Mouse (Mus musculus): Measurements from ENCODE around the gene Klhl20. TPM values are rescaled to one million over a fixed set of nuclear protein-coding genes. Genes with fewer than 3 reads are reported as not detected.
"Not testable (repeated sequence)": the region's sequence is repeated elsewhere in the genome, so short reads cannot be mapped to it uniquely, and the experiment has no call there.

Klhl20 gene
- polyA plus RNA-seq (2015; fragmentation: Nextera tagmentation; extraction: Ambion mirVana) = 15.4 and 15.8 TPM in 2 replicates

GRCm38 (mm10) chr1:161130726-161131664, at the start of gene Klhl20:
TSS of gene Klhl20 (minus strand) at chr1:161131511.
- Histone ChIP-seq H3K36me3 (ENCODE audit: control insufficient read depth, insufficient read depth, low read length) (no peaks in the 10 kb centered on the region), H3K27ac (ENCODE audit: low read length) (peak within 1 kb of the TSS; percentile 83), H3K4me3 (ENCODE audit: low read length) (peak within 1 kb of the TSS; percentile 78), H3K9ac (ENCODE audit: low read length) (peak within 1 kb of the TSS; percentile 89), H3K27me3 (ENCODE audit: control insufficient read depth, insufficient read depth, low read depth, low read length) (no peaks in the 10 kb centered on the region), H3K4me2 (ENCODE audit: low read depth, low read length) (peak within 1 kb of the TSS; percentile 82), H3K4me1 (replicated peaks; ENCODE audit: control insufficient read depth, insufficient read depth, low read length) (peaks cover 8% of the 10 kb centered on the region), H3K9me3 (ENCODE audit: control insufficient read depth, low read length) (no peaks in the 10 kb centered on the region)
- 1% methylated on average over 41 of the region's 41 CpGs for WGBS
- peak; percentile 97 for ATAC-seq (ENCODE audit: low read depth)

DNA sequence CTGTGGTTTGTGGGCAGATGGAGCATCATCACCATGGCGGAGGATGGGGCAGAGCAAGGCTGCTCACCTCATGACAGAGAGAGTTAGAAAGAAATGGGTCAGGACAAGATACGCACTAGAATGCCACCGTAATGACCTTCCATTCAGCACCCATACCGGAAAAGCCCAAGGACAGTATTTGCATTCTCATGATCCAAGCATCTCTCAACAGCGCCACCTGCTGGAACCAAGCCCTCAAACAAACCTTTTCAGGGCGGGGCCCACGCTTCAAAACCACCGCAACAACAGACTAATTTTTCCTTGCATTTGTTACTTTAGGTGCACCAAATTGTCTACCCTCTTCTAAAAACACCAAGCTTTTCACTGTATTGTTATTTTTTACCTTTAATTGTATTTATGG, 49.4 kb upstream of the Klhl20 start:
- ATAC-seq (ENCODE audit: low read depth) = no peak
- no peak overlapping the region for H3K27ac ChIP-seq (ENCODE audit: low read length)

GRCm38 (mm10) chr1:161170651-161171050, 39.3 kb upstream of the Klhl20 start:
- no peaks in the 10 kb centered on the region for H3K36me3 ChIP-seq (ENCODE audit: control insufficient read depth, insufficient read depth, low read length)
- H3K27me3 ChIP-seq (ENCODE audit: control insufficient read depth, insufficient read depth, low read depth, low read length) = peaks cover 12% of the 10 kb centered on the region

More for the DNA sequence above, 49.4 kb upstream of the Klhl20 start:
- Histone ChIP-seq H3K27me3 (ENCODE audit: control insufficient read depth, insufficient read depth, low read depth, low read length) (no peaks in the 10 kb centered on the region), H3K9me3 (ENCODE audit: control insufficient read depth, low read length) (peaks cover 7% of the 10 kb centered on the region), H3K4me2 (ENCODE audit: low read depth, low read length) (no peak overlapping the region), H3K4me1 (replicated peaks; ENCODE audit: control insufficient read depth, insufficient read depth, low read length) (no peaks in the 10 kb centered on the region), H3K9ac (ENCODE audit: low read length) (no peak overlapping the region), H3K36me3 (ENCODE audit: control insufficient read depth, insufficient read depth, low read length) (no peaks in the 10 kb centered on the region), H3K4me3 (ENCODE audit: low read length) (no peak overlapping the region)
- 54% methylated on average over 8 of the region's 8 CpGs for WGBS

DNA sequence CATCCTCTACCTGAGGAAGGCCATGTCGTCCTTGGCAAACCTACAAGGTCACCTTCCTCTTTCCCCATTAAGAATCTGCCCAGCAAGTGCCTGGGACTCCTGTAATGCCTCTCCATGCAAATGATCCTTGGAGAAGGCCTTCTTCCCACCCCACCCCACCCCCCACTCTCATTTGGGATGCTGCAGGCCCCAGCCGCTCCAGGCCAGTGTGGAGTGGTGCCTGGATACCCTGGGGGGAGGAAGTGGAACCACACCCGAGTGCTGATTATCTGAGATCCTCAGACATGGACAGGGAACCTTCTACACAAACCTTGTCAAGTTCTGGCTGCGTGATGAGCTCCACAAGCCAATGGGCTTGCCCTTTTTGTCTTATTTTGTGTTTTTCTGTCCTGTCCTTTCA, 29.0 kb upstream of the Klhl20 start:
- WGBS = 54% methylated on average over 4 of the region's 4 CpGs
- no peak overlapping the region for H3K4me2 ChIP-seq (ENCODE audit: low read depth, low read length)
- H3K4me1 ChIP-seq (replicated peaks; ENCODE audit: control insufficient read depth, insufficient read depth, low read length) = no peaks in the 10 kb centered on the region
- H3K9me3 ChIP-seq (ENCODE audit: control insufficient read depth, low read length) = 0 out of 2 replicates have a peak, but pooled peaks cover 2% of the 10 kb centered on the region
- H3K36me3 ChIP-seq (ENCODE audit: control insufficient read depth, insufficient read depth, low read length) = no peaks in the 10 kb centered on the region
- no peaks in the 10 kb centered on the region for H3K27me3 ChIP-seq (ENCODE audit: control insufficient read depth, insufficient read depth, low read depth, low read length)
- H3K4me3 ChIP-seq (ENCODE audit: low read length) = no peak overlapping the region
- ATAC-seq (ENCODE audit: low read depth) = no peak
- no peak overlapping the region for H3K9ac ChIP-seq (ENCODE audit: low read length)
- no peak overlapping the region for H3K27ac ChIP-seq (ENCODE audit: low read length)

More at GRCm38 (mm10) chr1:161170651-161171050, 39.3 kb upstream of the Klhl20 start:
- Histone ChIP-seq H3K9me3 (ENCODE audit: control insufficient read depth, low read length) (no peaks in the 10 kb centered on the region), H3K4me1 (replicated peaks; ENCODE audit: control insufficient read depth, insufficient read depth, low read length) (no peaks in the 10 kb centered on the region; the same call in 1 of the 2 replicates), H3K4me2 (ENCODE audit: low read depth, low read length) (peak overlapping the region; percentile 80), H3K4me3 (ENCODE audit: low read length) (peak overlapping the region; percentile 60), H3K9ac (ENCODE audit: low read length) (peak overlapping the region; percentile 64), H3K27ac (ENCODE audit: low read length) (no peak overlapping the region)
- under 1% methylated on average over 37 of the region's 40 CpGs for WGBS
- peak; percentile 91 for ATAC-seq (ENCODE audit: low read depth)

- no peak within 1 kb of the TSS for H3K4me3 ChIP-seq (ENCODE audit: low read length)
- H3K27me3 ChIP-seq (ENCODE audit: control insufficient read depth, insufficient read depth, low read depth, low read length) = no peaks in the 10 kb centered on the region
- H3K9ac ChIP-seq (ENCODE audit: low read length) = no peak within 1 kb of the TSS
- 0 out of 2 replicates have a peak, but pooled peaks cover 2% of the 10 kb centered on the region for H3K9me3 ChIP-seq (ENCODE audit: control insufficient read depth, low read length)
- H3K4me1 ChIP-seq (replicated peaks; ENCODE audit: control insufficient read depth, insufficient read depth, low read length) = no peaks in the 10 kb centered on the region
- 74% methylated on average over 3 of the region's 3 CpGs for WGBS
- ATAC-seq (ENCODE audit: low read depth) = no peak
- no peak within 1 kb of the TSS for H3K4me2 ChIP-seq (ENCODE audit: low read depth, low read length)
- no peak within 1 kb of the TSS for H3K27ac ChIP-seq (ENCODE audit: low read length)
- no peaks in the 10 kb centered on the region for H3K36me3 ChIP-seq (ENCODE audit: control insufficient read depth, insufficient read depth, low read length)
Measured at GRCm38 (mm10) chr1:161159214-161159613, 27.9 kb upstream of the Klhl20 start, which contains the start of gene Tex50. TSS of gene Tex50 (minus strand) at chr1:161159314.

- Histone ChIP-seq H3K4me2 (ENCODE audit: low read depth, low read length) (no peak overlapping the region), H3K4me1 (replicated peaks; ENCODE audit: control insufficient read depth, insufficient read depth, low read length) (no peaks in the 10 kb centered on the region), H3K27me3 (ENCODE audit: control insufficient read depth, insufficient read depth, low read depth, low read length) (no peaks in the 10 kb centered on the region), H3K9ac (ENCODE audit: low read length) (no peak overlapping the region), H3K36me3 (ENCODE audit: control insufficient read depth, insufficient read depth, low read length) (no peaks in the 10 kb centered on the region), H3K27ac (ENCODE audit: low read length) (no peak overlapping the region), H3K9me3 (ENCODE audit: control insufficient read depth, low read length) (no peaks in the 10 kb centered on the region), H3K4me3 (ENCODE audit: low read length) (no peak overlapping the region)
- 78% methylated on average over 10 of the region's 10 CpGs for WGBS
- no peak for ATAC-seq (ENCODE audit: low read depth)
Measured at GRCm38 (mm10) chr1:161156546-161156945, 25.2 kb upstream of the Klhl20 start.

GRCm38 (mm10) chr1:161151098-161151497, 19.8 kb upstream of the Klhl20 start:
- no peak overlapping the region for H3K4me3 ChIP-seq (ENCODE audit: low read length)
- H3K36me3 ChIP-seq (ENCODE audit: control insufficient read depth, insufficient read depth, low read length) = no peaks in the 10 kb centered on the region
- H3K27me3 ChIP-seq (ENCODE audit: control insufficient read depth, insufficient read depth, low read depth, low read length) = no peaks in the 10 kb centered on the region
- WGBS = 58% methylated on average over 6 of the region's 6 CpGs
- no peak overlapping the region for H3K27ac ChIP-seq (ENCODE audit: low read length)
- no peaks in the 10 kb centered on the region for H3K4me1 ChIP-seq (replicated peaks; ENCODE audit: control insufficient read depth, insufficient read depth, low read length)
- H3K4me2 ChIP-seq (ENCODE audit: low read depth, low read length) = no peak overlapping the region
- H3K9me3 ChIP-seq (ENCODE audit: control insufficient read depth, low read length) = no peaks in the 10 kb centered on the region
- ATAC-seq (ENCODE audit: low read depth) = no peak
- H3K9ac ChIP-seq (ENCODE audit: low read length) = no peak overlapping the region

DNA sequence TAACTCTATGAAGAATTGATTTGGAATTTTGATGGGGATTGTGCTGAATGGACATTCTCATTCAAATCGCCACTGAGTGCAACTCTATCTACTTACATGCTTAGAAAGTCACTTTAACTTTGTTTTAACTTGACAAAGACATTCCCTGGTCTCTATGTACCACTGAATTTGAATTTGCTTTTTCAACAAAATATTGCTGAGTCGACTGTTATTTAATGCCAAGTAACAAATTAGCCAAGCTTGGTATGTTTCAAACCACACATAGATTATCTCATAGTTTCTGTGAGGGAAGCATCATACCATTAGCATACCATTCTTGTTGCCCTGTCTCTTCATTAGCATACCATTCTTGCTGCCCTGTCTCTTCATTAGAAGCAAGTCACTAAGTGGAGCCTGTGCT, 16.6 kb upstream of the Klhl20 start:
- no peak overlapping the region for H3K9ac ChIP-seq (ENCODE audit: low read length)
- H3K4me3 ChIP-seq (ENCODE audit: low read length) = no peak overlapping the region
- no peaks in the 10 kb centered on the region for H3K9me3 ChIP-seq (ENCODE audit: control insufficient read depth, low read length)
- no peak for ATAC-seq (ENCODE audit: low read depth)
- no peak overlapping the region for H3K27ac ChIP-seq (ENCODE audit: low read length)
- no peaks in the 10 kb centered on the region for H3K4me1 ChIP-seq (replicated peaks; ENCODE audit: control insufficient read depth, insufficient read depth, low read length)
- no peaks in the 10 kb centered on the region for H3K27me3 ChIP-seq (ENCODE audit: control insufficient read depth, insufficient read depth, low read depth, low read length)
- H3K4me2 ChIP-seq (ENCODE audit: low read depth, low read length) = no peak overlapping the region
- WGBS = 60% methylated on average over 2 of the region's 2 CpGs
- no peaks in the 10 kb centered on the region for H3K36me3 ChIP-seq (ENCODE audit: control insufficient read depth, insufficient read depth, low read length)

GRCm38 (mm10) chr1:161145611-161146010, 14.3 kb upstream of the Klhl20 start:
- H3K4me1 ChIP-seq (replicated peaks; ENCODE audit: control insufficient read depth, insufficient read depth, low read length); ATAC-seq (ENCODE audit: low read depth): not testable (repeated sequence)
- 74% methylated on average over 8 of the region's 8 CpGs for WGBS

More at GRCm38 (mm10) chr1:161145611-161146010, 14.3 kb upstream of the Klhl20 start:
- H3K9ac ChIP-seq (ENCODE audit: low read length); H3K27me3 ChIP-seq (ENCODE audit: control insufficient read depth, insufficient read depth, low read depth, low read length); H3K9me3 ChIP-seq (ENCODE audit: control insufficient read depth, low read length); H3K4me2 ChIP-seq (ENCODE audit: low read depth, low read length); H3K27ac ChIP-seq (ENCODE audit: low read length); H3K36me3 ChIP-seq (ENCODE audit: control insufficient read depth, insufficient read depth, low read length); H3K4me3 ChIP-seq (ENCODE audit: low read length): not testable (repeated sequence)
